Mouse (Mus musculus) forebrain, embryonic 11.5 days (tissue): ENCODE results near the gene Avpr1b. TPM values are rescaled to one million over a fixed set of nuclear protein-coding genes. Genes with fewer than 3 reads are reported as not detected.
"Not testable (repeated sequence)": the region's sequence is repeated elsewhere in the genome, so short reads cannot be mapped to it uniquely, and the experiment has no call there.

Source experiments
- ATAC-seq: fragments of 200-750 bp; cut with Nextera tagmentation; replicated peaks from 2 replicates; pipeline ENCODE4 v1.8.0; 2017; ENCODE audit warnings: moderate TSS enrichment; ENCODE audit not compliant: low FRiP score
- DNase-seq: peaks from one replicate; pipeline ENCODE4 v3.0.0-alpha.2; 2017; ENCODE audit warnings: low spot score
- H3K27ac ChIP-seq: fragments of 300-500 bp; sonication (generic); 2 replicates; pipeline ENCODE4 v1.5.1; 2014; ENCODE audit warnings: low read depth, low read length
- H3K27me3 ChIP-seq: fragments of 300-500 bp; sonication (generic); 2 replicates; pipeline ENCODE4 v1.6.1; 2014; ENCODE audit warnings: mild to moderate bottlenecking, low read length, mixed read lengths; ENCODE audit not compliant: control insufficient read depth, insufficient read depth
- H3K36me3 ChIP-seq: fragments of 300-500 bp; sonication (generic); 2 replicates; pipeline ENCODE4 v1.6.1; 2014; ENCODE audit warnings: mild to moderate bottlenecking, low read length, moderate library complexity, mixed read lengths; ENCODE audit not compliant: control insufficient read depth, insufficient read depth
- H3K4me1 ChIP-seq: fragments of 300-500 bp; sonication (generic); replicated peaks from 2 replicates; pipeline ENCODE4 v1.6.1; 2014; ENCODE audit warnings: low read length, mixed read lengths; ENCODE audit not compliant: control insufficient read depth, insufficient read depth
- H3K4me2 ChIP-seq: fragments of 300-500 bp; sonication (generic); 2 replicates; pipeline ENCODE4 v1.6.1; 2014; ENCODE audit warnings: low read depth, mild to moderate bottlenecking, low read length, moderate library complexity, mixed read lengths; ENCODE audit not compliant: severe bottlenecking
- H3K4me3 ChIP-seq: fragments of 300-500 bp; sonication (generic); 2 replicates; pipeline ENCODE4 v1.5.1; 2014; ENCODE audit warnings: low read depth, low read length
- H3K9ac ChIP-seq: fragments of 300-500 bp; sonication (generic); 2 replicates; pipeline ENCODE4 v1.6.1; 2014; ENCODE audit warnings: low read length
- H3K9me3 ChIP-seq: fragments of 300-500 bp; sonication (generic); 2 replicates; pipeline ENCODE4 v1.6.1; 2016; ENCODE audit warnings: low read length, mixed read lengths; ENCODE audit not compliant: control insufficient read depth
- WGBS: fragments of 180-500 bp; shearing (Covaris S2); extraction: QIAGEN DNeasy Blood & Tissue Kit; methylation state at CpG from one replicate; pipeline ENCODE4 v1.1.7; 2014; 5-methylcytosine and 5-hydroxymethylcytosine counted together
- polyA plus RNA-seq: library from polyadenylated mRNA; unstranded; fragments of >200 nt; fragmentation: Nextera tagmentation; extraction: Ambion mirVana; gene quantifications from 2 replicates; pipeline ENCODE4 v1.2.1, GENCODE M21; 2014

Avpr1b gene
- polyA plus RNA-seq, 1 experiment from 2014 or later = 0.09 TPM

DNA sequence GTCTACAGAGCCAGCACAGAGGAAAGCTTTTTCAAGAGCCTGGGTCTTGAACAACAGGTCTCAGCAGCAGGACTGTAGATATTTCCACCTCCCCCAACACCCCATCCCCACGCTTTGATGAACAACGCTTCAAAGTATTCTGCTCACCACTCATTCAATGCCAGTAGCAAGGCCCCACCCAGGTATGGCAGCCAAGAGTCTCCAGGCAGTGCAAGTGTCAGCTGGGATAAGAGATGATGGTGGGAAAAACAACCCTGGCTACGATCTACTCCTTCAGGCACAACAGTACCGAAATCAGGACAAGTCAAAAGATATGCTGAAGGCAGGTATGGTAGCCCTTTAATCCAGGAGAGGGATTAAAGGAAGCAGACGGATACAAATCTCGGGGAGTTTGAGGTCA, 27.2 kb downstream of the Avpr1b start:
- ATAC-seq = no peak

DNA sequence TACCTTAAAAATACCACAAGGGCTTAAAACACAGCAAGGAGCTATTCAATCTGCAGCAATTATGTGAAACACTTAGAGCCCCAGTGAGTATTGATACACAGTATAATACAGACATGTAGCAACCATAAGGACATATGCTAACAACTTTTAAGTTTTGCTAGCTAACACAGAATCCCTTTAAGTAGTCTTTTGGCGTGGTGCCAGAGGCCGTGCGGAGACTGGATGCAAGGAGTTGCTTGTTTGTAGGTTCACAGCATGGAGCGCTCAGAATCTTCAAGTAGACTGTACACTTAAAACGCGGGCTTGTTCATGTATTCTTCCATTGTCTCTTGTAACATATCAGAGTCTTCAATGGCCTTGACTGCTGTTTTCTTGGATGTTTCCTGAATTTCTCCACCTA, 33.2 kb downstream of the Avpr1b start:
- not testable (repeated sequence) for H3K4me3 ChIP-seq, H3K4me1 ChIP-seq, H3K4me2 ChIP-seq, H3K36me3 ChIP-seq, ATAC-seq, H3K9ac ChIP-seq, DNase-seq, H3K27me3 ChIP-seq, H3K27ac ChIP-seq, H3K9me3 ChIP-seq
- 84% methylated on average over 6 of the region's 6 CpGs for WGBS

More for the DNA sequence above, 27.2 kb downstream of the Avpr1b start:
- Histone ChIP-seq H3K4me3 (no peak overlapping the region), H3K9ac (no peak overlapping the region), H3K27me3 (no peaks in the 10 kb centered on the region), H3K4me1 (no peaks in the 10 kb centered on the region), H3K9me3 (no peaks in the 10 kb centered on the region), H3K36me3 (no peaks in the 10 kb centered on the region), H3K27ac (no peak overlapping the region), H3K4me2 (no peak overlapping the region)
- WGBS = 89% methylated on average over 6 of the region's 6 CpGs
- no peak for DNase-seq

DNA sequence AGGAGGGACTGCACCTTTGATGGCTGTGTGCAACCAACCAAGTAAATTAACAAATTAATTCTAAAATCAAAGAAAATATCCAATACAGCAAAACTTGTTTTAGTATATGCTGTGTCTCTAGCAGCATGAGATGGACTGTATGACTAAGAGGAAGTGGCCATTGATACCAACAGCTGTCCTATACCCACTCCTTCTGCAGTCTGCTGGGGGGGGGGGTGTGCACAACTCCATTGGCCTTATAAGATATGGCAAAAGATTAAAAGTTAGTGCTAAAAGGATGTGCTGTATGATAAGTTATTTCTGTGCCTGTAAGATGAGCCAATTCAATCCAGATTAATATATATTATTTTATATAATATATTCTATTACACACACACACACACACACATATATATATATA, 35.5 kb downstream of the Avpr1b start:
- Histone ChIP-seq H3K4me3 (no peak overlapping the region), H3K9me3 (no peaks in the 10 kb centered on the region), H3K27ac (no peak overlapping the region), H3K36me3 (no peaks in the 10 kb centered on the region), H3K4me2 (no peak overlapping the region), H3K9ac (no peak overlapping the region), H3K4me1 (no peaks in the 10 kb centered on the region), H3K27me3 (no peaks in the 10 kb centered on the region)
- ATAC-seq = no peak
- DNase-seq = no peak

DNA sequence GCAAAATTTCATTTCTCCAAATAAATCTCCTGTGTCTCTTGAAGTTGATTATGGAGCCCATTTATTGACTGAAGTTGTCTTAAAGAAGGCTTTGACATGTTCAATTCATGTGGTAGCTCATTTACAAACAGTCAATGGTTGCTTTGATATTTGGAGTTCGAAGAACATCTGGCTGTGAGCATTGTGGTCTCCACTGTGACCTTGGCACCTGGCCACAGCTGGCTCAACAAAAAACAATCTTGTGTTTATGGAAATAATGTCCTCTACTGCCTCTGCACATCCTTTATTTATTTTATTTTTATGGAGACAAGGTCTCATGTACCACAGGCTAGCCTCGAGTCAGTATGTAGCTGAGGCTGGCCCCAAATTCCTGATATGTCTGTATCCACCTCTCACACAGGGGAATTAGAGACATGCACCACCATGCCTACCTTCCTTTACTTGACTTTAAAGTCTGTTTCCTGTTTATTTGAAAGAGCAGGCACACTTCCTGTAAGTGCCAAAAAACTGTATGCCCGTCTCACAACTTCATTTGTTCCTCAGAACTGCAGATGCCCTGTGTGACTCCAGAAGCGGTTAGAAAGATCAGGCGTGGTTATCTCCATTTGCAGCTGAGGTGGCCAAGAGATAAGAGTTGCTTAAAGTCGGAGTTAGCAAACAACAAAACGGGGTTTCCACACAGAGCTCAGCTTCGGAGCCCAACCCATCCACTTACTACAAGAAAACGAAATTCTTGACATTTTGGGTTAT, 38.9 kb downstream of the Avpr1b start, which contains the start of gene Ctse:
Ctse (plus strand) TSS at position 516 of the 750 bp plus-strand sequence.
- Histone ChIP-seq H3K4me1 (no peaks in the 10 kb centered on the region), H3K9ac (no peak within 1 kb of the TSS), H3K27ac (no peak within 1 kb of the TSS), H3K4me2 (no peak within 1 kb of the TSS), H3K27me3 (no peaks in the 10 kb centered on the region), H3K9me3 (no peaks in the 10 kb centered on the region), H3K4me3 (no peak within 1 kb of the TSS), H3K36me3 (no peaks in the 10 kb centered on the region)
- WGBS = 86% methylated on average over 9 of the region's 9 CpGs
- no peak for ATAC-seq
- DNase-seq = no peak

DNA sequence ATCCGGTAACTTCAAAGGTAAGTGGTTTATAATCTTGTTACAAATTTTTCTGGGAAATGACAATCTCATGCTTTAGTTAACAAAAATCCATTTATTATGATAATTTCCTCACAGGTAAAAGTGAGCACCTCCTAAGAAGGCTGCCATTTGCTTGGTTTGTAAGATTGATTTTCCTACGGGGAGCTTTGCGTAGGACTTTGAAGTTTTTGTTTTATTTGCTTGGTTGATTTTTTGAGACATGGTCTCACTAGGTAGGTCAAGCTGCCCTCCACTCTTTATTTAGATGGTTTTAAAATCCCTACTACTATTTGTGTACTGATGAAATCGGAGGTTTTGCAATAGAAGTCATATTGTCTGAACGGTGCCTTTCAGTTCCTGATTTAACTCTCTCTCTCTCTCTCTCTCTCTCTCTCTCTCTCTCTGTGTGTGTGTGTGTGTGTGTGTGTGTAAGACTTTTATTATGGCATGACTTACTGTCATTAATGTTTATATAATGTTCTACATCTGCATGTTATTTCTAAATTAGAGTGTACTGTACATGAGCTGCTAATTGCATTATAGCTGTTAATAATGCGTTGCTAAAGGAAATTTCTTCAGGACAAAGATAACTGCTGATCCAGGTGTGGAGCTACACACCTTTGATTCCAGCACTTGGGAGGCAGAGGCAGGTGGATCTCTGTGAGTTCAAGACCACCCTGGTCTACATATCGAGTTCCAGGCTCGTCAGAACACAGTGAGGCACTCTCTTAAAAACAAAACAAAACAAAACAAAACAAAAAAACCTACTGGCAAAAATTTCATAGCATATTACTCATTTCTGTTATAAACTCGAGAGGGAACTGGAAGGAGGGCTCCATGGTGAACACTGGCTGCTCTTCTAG, 39.7 kb downstream of the Avpr1b start:
- 88% methylated on average over 9 of the region's 9 CpGs for WGBS
- Histone ChIP-seq H3K27ac (no peak overlapping the region), H3K9me3 (no peaks in the 10 kb centered on the region), H3K27me3 (no peaks in the 10 kb centered on the region), H3K4me1 (no peaks in the 10 kb centered on the region), H3K4me3 (no peak overlapping the region), H3K4me2 (no peak overlapping the region), H3K36me3 (no peaks in the 10 kb centered on the region), H3K9ac (no peak overlapping the region)
- DNase-seq (no peak), ATAC-seq (no peak)

DNA sequence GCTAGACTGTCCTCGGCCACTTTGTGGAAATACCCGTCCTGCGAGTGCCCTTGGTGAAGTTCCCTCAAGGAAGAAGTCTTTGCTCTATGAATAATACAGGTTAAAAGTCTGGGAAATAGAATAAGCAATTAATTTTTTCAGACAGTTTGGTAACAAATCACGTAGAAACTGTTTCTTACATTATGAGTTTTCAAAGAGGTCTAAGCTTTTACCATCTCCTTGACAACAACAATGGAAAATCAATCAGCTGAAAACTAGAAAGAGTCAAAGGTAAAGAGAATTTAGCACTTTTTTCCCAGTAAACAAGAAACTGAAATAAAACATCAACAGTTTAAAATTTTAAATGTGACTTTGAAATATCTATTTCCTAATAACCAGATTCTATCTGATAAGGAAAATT, 41.0 kb downstream of the Avpr1b start:
- DNase-seq = no peak
- H3K4me2 ChIP-seq = no peak overlapping the region
- no peak overlapping the region for H3K4me3 ChIP-seq
- no peaks in the 10 kb centered on the region for H3K27me3 ChIP-seq
- WGBS = 77% methylated on average over 4 of the region's 4 CpGs
- no peaks in the 10 kb centered on the region for H3K9me3 ChIP-seq
- H3K27ac ChIP-seq = no peak overlapping the region
- no peaks in the 10 kb centered on the region for H3K4me1 ChIP-seq
- no peak for ATAC-seq
- H3K36me3 ChIP-seq = no peaks in the 10 kb centered on the region
- no peak overlapping the region for H3K9ac ChIP-seq

DNA sequence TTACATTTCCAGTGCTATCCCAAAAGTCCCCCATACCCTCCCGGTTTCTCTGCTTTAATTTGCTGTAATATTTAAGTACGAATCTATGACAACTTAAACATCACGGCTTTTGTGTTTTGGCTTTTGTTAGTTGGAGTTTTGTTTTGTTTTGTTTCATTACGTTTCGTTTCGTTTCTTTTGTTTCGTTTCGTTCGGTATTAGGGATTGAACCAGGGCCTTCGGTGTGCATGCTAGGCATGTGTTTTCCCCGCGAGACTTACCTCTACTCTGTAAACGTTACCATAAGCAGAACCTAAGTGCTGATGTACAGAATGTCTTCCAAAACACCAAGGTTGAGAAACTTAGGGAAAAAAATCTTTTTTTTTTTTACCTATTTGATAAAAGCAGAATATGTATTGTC, 42.5 kb downstream of the Avpr1b start:
- WGBS = 92% methylated on average over 13 of the region's 13 CpGs
- DNase-seq (no peak), ATAC-seq (no peak)
- no peaks in the 10 kb centered on the region for H3K36me3 ChIP-seq
- H3K27me3 ChIP-seq = no peaks in the 10 kb centered on the region
- no peak overlapping the region for H3K4me2 ChIP-seq
- H3K4me1 ChIP-seq = no peaks in the 10 kb centered on the region
- H3K9me3 ChIP-seq = no peaks in the 10 kb centered on the region
- H3K27ac ChIP-seq = no peak overlapping the region
- H3K9ac ChIP-seq = no peak overlapping the region
- H3K4me3 ChIP-seq = no peak overlapping the region

DNA sequence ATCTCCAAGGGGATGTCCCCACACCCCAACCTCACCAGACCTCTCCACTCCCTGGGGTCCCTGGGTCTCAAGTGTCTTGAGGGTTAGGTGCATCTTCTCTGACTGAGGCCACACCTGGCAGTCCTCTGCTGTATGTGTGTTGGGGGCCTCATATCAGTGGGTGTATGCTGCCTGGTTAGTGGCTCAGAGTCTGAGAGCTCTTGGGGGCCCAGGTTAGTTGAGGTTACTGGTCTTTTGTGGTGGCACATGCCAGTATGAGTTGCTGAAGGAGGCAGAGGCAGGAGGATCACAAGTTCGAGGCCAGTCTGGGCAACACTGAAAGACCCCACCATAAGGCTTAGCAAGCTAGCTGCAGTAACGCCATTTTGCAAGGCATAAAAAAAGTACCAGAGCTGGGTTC, 43.2 kb downstream of the Avpr1b start:
- WGBS = 84% methylated on average over 2 of the region's 2 CpGs
- H3K4me3 ChIP-seq = no peak overlapping the region
- DNase-seq = no peak
- no peaks in the 10 kb centered on the region for H3K9me3 ChIP-seq
- no peak overlapping the region for H3K27ac ChIP-seq
- no peaks in the 10 kb centered on the region for H3K27me3 ChIP-seq
- no peak overlapping the region for H3K4me2 ChIP-seq
- ATAC-seq = no peak
- H3K4me1 ChIP-seq = no peaks in the 10 kb centered on the region
- no peak overlapping the region for H3K9ac ChIP-seq
- no peaks in the 10 kb centered on the region for H3K36me3 ChIP-seq
